Mouse (Mus musculus) G1E (cell line): ENCODE data around the gene Carnmt1. TPM values are rescaled to one million over a fixed set of nuclear protein-coding genes. Genes with fewer than 3 reads are reported as not detected.

Source experiments
- ATAC-seq: 2 replicates; pipeline ENCODE4 v1.8.0; 2016; ENCODE audit warnings: mild to moderate bottlenecking; ENCODE audit not compliant: insufficient number of reproducible peaks, poor library complexity, low FRiP score, severe bottlenecking; ENCODE audit errors: extremely low read depth
- DNase-seq: peaks from one replicate; pipeline ENCODE4 v3.0.0; 2012; ENCODE audit warnings: low spot score
- H3K27me3 ChIP-seq: 2 replicates; pipeline ENCODE4 v1.6.1; 2012; ENCODE audit warnings: mild to moderate bottlenecking, low read length, inconsistent platforms; ENCODE audit not compliant: insufficient read depth
- H3K36me3 ChIP-seq: replicated peaks from 2 replicates; pipeline ENCODE3; 2012; ENCODE audit warnings: mild to moderate bottlenecking, inconsistent platforms
- H3K4me1 ChIP-seq: 2 replicates; pipeline ENCODE4 v1.6.1; 2012; ENCODE audit warnings: low read depth, low read length, inconsistent platforms, mixed read lengths; ENCODE audit not compliant: insufficient read depth
- H3K4me3 ChIP-seq: 2 replicates; pipeline ENCODE4 v1.5.1; 2012; ENCODE audit warnings: low read depth, mild to moderate bottlenecking, inconsistent platforms, low read length, moderate library complexity, mixed read lengths
- H3K9me3 ChIP-seq: replicated peaks from 2 replicates; pipeline ENCODE4 v1.6.1; 2012; ENCODE audit warnings: inconsistent platforms
- CTCF ChIP-seq: IDR thresholded peaks from 2 replicates; pipeline ENCODE4 v1.5.1; 2012; ENCODE audit warnings: low read depth, low read length, inconsistent platforms, mixed read lengths
- GATA1 ChIP-seq: IDR thresholded peaks from 2 replicates; pipeline ENCODE4 v1.6.1; 2012; ENCODE audit warnings: borderline replicate concordance, low read length, inconsistent platforms, mixed read lengths
- GATA2 ChIP-seq: IDR thresholded peaks from 2 replicates; pipeline ENCODE4 v1.6.1; 2012; ENCODE audit warnings: low read depth, low read length, inconsistent platforms, borderline replicate concordance
- POLR2AphosphoS5 ChIP-seq: IDR thresholded peaks from 2 replicates; pipeline ENCODE4 v1.6.1; 2012; ENCODE audit warnings: low read depth, low read length, inconsistent platforms; ENCODE audit not compliant: insufficient replicate concordance
- TAL1 ChIP-seq: conservative IDR thresholded peaks from 2 replicates; pipeline ENCODE4 v1.6.1; 2012; ENCODE audit warnings: low read depth, low read length, inconsistent platforms, mixed read lengths
- polyA plus RNA-seq: library from polyadenylated mRNA; stranded (reverse); fragments of >175 nt; gene quantifications from 2 replicates; pipeline ENCODE4 v1.2.3, GENCODE M21; 2012
- total RNA-seq, 2 experiments: library from RNA; stranded (forward) in 1 of 2; stranded (reverse) in 1 of 2; fragments of 200-1000 nt in 1 of 2; fragments of >200 nt in 1 of 2; fragmentation: Nextera tagmentation in 1 of 2; gene quantifications; 2 replicates each; pipeline ENCODE4 v1.2.3; 2014 to 2017

Carnmt1 gene
- total RNA-seq (2014; fragmentation: Nextera tagmentation) (51.8 and 61.0 TPM in 2 replicates), total RNA-seq (2017) (90.5 and 94.5 TPM in 2 replicates), polyA plus RNA-seq (18.2 and 23.2 TPM in 2 replicates)

GRCm38 (mm10) chr19:18670608-18671007 lies at the start of gene Carnmt1:
Carnmt1 (plus strand) TSS chr19:18670764.
- TF ChIP-seq TAL1 (no peak), GATA2 (no peak), CTCF (no peak), POLR2AphosphoS5 (no peak), GATA1 (no peak)
- peak within 1 kb of the TSS; percentile 84 for H3K4me3 ChIP-seq
- H3K27me3 ChIP-seq: no peaks in the 10 kb centered on the region
- H3K9me3 ChIP-seq: no peaks in the 10 kb centered on the region
- peaks cover 14% of the 10 kb centered on the region for H3K36me3 ChIP-seq
- H3K4me1 ChIP-seq: peaks cover 43% of the 10 kb centered on the region
- ATAC-seq (peak; percentile 95), DNase-seq (peak; percentile 75)

- no peak for ATAC-seq
- Histone ChIP-seq H3K9me3 (no peaks in the 10 kb centered on the region), H3K27me3 (no peaks in the 10 kb centered on the region), H3K4me3 (no peak overlapping the region), H3K36me3 (peaks cover 47% of the 10 kb centered on the region), H3K4me1 (peaks cover 53% of the 10 kb centered on the region)
- TF ChIP-seq GATA2 (no peak), GATA1 (no peak), POLR2AphosphoS5 (no peak), TAL1 (no peak), CTCF (no peak)
- no peak for DNase-seq
These were observed 46.7 kb upstream of the Carnmt1 start for GRCm38 (mm10) chr19:18623894-18624293.

- H3K9me3 ChIP-seq: no peaks in the 10 kb centered on the region
- TF ChIP-seq GATA1 (no peak), TAL1 (no peak), CTCF (no peak), GATA2 (no peak), POLR2AphosphoS5 (no peak)
- peaks cover 26% of the 10 kb centered on the region for H3K36me3 ChIP-seq
- H3K4me1 ChIP-seq: peaks cover 45% of the 10 kb centered on the region
- DNase-seq (no peak), ATAC-seq (no peak)
- H3K27me3 ChIP-seq: no peaks in the 10 kb centered on the region
- H3K4me3 ChIP-seq: no peak overlapping the region
These were observed 41.0 kb upstream of the Carnmt1 start for GRCm38 (mm10) chr19:18629589-18629988.

GRCm38 (mm10) chr19:18630221-18631119 lies 40.1 kb upstream of the Carnmt1 start:
- peaks cover 22% of the 10 kb centered on the region for H3K36me3 ChIP-seq
- H3K4me1 ChIP-seq: peaks cover 42% of the 10 kb centered on the region
- ATAC-seq (0 out of 2 replicates have a peak, but pooled peaks have one; percentile 15), DNase-seq (no peak)
- H3K9me3 ChIP-seq: no peaks in the 10 kb centered on the region
- no peaks in the 10 kb centered on the region for H3K27me3 ChIP-seq
- TF ChIP-seq GATA2: no peak
- TF ChIP-seq TAL1: no peak
- TF ChIP-seq GATA1: no peak
- no peak for TF ChIP-seq CTCF
- TF ChIP-seq POLR2AphosphoS5: no peak
- H3K4me3 ChIP-seq: peak overlapping the region; percentile 99

- Histone ChIP-seq H3K27me3 (no peaks in the 10 kb centered on the region), H3K9me3 (no peaks in the 10 kb centered on the region), H3K4me3 (peak overlapping the region; percentile 99), H3K36me3 (peaks cover 24% of the 10 kb centered on the region), H3K4me1 (peaks cover 36% of the 10 kb centered on the region)
- ATAC-seq (no peak), DNase-seq (peak; percentile 56)
- TF ChIP-seq GATA1 (no peak), GATA2 (no peak), POLR2AphosphoS5 (no peak), CTCF (no peak), TAL1 (no peak)
These were observed 39.4 kb upstream of the Carnmt1 start for GRCm38 (mm10) chr19:18631161-18631643.

- peak; percentile 92 for ATAC-seq
These were observed 38.8 kb upstream of the Carnmt1 start, which contains the start of the genes Ostf1 and Nmrk1 for GRCm38 (mm10) chr19:18631644-18632219. Ostf1 (minus strand) TSS chr19:18631823. Nmrk1 (plus strand) TSS chr19:18631950.

More at GRCm38 (mm10) chr19:18631644-18632219, 38.8 kb upstream of the Carnmt1 start, which contains the start of the genes Ostf1 and Nmrk1:
- Histone ChIP-seq H3K4me3 (peak within 1 kb of the TSS; percentile 99), H3K36me3 (peaks cover 27% of the 10 kb centered on the region), H3K27me3 (no peaks in the 10 kb centered on the region), H3K4me1 (peaks cover 34% of the 10 kb centered on the region), H3K9me3 (no peaks in the 10 kb centered on the region)
- DNase-seq: peak; percentile 97
- TF ChIP-seq TAL1 (no peak), CTCF (no peak), POLR2AphosphoS5 (no peak), GATA1 (no peak), GATA2 (no peak)
